Mouse (Mus musculus): ENCODE results near the gene Wdr46. TPM values are rescaled to one million over a fixed set of nuclear protein-coding genes. Genes with fewer than 3 reads are reported as not detected.
A peak's percentile ranks its signal among the peaks of the same experiment; 100 is the strongest.
"Not testable (repeated sequence)": the region's sequence is repeated elsewhere in the genome, so short reads cannot be mapped to it uniquely, and the experiment has no call there.

Gene Wdr46
- polyA plus RNA-seq, 1 experiment: 10.2 TPM

DNA sequence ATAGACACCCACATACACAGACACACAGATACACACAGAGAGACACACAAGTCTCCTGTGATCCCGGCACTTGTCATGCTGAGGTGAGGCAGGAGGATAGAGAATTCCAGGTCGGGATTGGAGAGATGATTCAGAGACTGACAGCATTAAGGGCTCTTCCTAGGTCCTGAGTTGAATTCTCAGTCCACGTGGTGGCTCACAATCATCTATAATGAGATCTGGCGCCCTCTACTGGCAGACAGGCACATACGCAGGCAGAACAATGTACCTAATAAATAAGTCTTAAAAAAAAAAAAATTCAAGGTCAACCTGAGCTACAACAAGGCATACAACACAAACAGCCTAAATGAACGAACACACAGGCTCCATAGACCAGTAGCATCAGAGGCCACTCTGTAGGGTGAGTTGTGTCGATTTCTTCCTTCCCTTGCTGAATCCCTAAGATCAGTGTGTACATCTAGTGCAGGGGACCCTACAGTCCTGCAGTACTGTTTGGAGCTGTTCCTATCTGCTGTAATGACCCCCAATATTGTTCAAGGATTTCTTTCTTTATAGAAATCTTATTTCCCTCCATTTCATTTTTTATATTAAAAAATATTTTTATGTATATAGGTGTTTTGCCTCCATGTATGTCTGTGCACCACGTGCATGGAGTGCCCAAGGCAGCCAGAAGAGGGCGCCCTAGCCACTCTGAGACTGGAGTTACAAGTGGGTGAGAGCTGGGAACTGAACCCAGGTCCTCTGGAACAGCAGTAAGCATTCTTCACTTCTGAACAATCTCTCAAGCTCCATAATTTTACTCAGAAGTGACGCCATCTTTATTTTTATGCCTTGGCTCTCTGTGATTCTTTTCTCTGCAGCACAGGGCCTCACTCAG is 51.6 kb downstream of the Wdr46 start:
- Histone ChIP-seq H3K27ac (ENCODE audit: insufficient read depth, low read depth, low read length) (no peak overlapping the region), H3K4me1 (ENCODE audit: control insufficient read depth, insufficient read depth, low read length) (peaks cover 3% of the 10 kb centered on the region), H3K4me3 (ENCODE audit: insufficient read depth, low read length) (no peak overlapping the region)
- TF ChIP-seq POLR2A (IDR thresholded peaks at IDR 0.05; ENCODE audit: borderline replicate concordance, low read depth, low read length) (no peak), CTCF (IDR thresholded peaks at IDR 0.05; ENCODE audit: low read depth, low read length) (peak; percentile 55)

DNA sequence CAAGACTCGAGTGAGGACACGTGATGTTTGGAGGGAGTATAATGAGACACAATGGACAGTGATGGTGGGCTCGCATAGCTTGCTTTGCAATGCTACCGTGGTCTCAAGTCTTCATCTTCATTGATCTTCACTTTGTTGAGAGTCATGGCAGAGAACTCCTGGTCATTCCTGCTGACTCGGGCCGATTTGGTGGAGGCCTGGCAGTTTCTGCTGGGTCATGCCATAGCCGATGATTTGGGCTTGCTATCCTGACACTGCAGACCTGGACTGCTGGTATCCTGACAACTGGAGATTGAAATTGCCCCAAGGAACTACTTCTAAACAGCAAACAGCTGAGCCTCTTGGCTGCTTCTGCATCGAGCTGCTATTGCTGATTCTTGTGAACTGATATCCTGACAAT is 54.5 kb downstream of the Wdr46 start:
- TF ChIP-seq CTCF (IDR thresholded peaks at IDR 0.05; ENCODE audit: low read depth, low read length): no peak
- no peak for TF ChIP-seq POLR2A (IDR thresholded peaks at IDR 0.05; ENCODE audit: borderline replicate concordance, low read depth, low read length)
- H3K27ac ChIP-seq (ENCODE audit: insufficient read depth, low read depth, low read length): no peak overlapping the region
- H3K4me1 ChIP-seq (ENCODE audit: control insufficient read depth, insufficient read depth, low read length): peaks cover 8% of the 10 kb centered on the region
- no peak overlapping the region for H3K4me3 ChIP-seq (ENCODE audit: insufficient read depth, low read length)

DNA sequence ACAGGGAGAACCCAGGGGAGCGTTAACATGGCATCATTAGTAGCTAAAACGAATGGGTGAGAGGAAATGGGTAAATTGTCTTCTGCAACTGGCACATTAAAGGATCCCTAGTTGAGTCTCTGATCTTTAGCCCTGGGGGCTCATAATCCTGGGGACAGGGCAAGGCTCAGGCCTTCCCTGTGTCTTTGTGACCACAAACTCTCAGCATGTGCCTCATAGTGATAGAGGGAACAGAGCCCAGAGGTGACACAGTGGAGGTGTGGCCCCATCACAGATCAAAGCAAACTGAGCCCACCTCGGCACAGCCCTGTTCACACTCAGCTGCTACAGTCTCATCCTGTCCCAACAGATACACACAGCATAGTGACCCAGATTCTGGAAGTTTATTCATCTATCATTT is 55.2 kb downstream of the Wdr46 start:
- Histone ChIP-seq H3K4me3 (ENCODE audit: insufficient read depth, low read length) (no peak overlapping the region), H3K4me1 (ENCODE audit: control insufficient read depth, insufficient read depth, low read length) (peaks cover 9% of the 10 kb centered on the region), H3K27ac (ENCODE audit: insufficient read depth, low read depth, low read length) (no peak overlapping the region)
- TF ChIP-seq POLR2A (IDR thresholded peaks at IDR 0.05; ENCODE audit: borderline replicate concordance, low read depth, low read length): no peak
- TF ChIP-seq CTCF (IDR thresholded peaks at IDR 0.05; ENCODE audit: low read depth, low read length): no peak

GRCm38 (mm10) chr17:33997025-33997424 is 56.6 kb downstream of the Wdr46 start:
- not testable (repeated sequence) for H3K27ac ChIP-seq (ENCODE audit: insufficient read depth, low read depth, low read length)

GRCm38 (mm10) chr17:33998697-33999096 is 58.2 kb downstream of the Wdr46 start:
- H3K27ac ChIP-seq (ENCODE audit: insufficient read depth, low read depth, low read length): not testable (repeated sequence)
- peaks cover 13% of the 10 kb centered on the region for H3K4me1 ChIP-seq (ENCODE audit: control insufficient read depth, insufficient read depth, low read length)
- H3K4me3 ChIP-seq (ENCODE audit: insufficient read depth, low read length): peak overlapping the region; percentile 89

More at GRCm38 (mm10) chr17:33997025-33997424, 56.6 kb downstream of the Wdr46 start:
- not testable (repeated sequence) for H3K4me3 ChIP-seq (ENCODE audit: insufficient read depth, low read length)
- peaks cover 11% of the 10 kb centered on the region for H3K4me1 ChIP-seq (ENCODE audit: control insufficient read depth, insufficient read depth, low read length)

Other genes starting within 250 kb of the Wdr46 start
- 61.3 and 62.9 TPM in 2 replicates for gene March2, start 222.0 kb upstream of the Wdr46 start, polyA plus RNA-seq (2012; ENCODE audit: insufficient read depth, insufficient read length, missing spikeins)
- 128 TPM in 2 replicates for gene Rab11b, start 180.1 kb upstream of the Wdr46 start, polyA plus RNA-seq (2012; ENCODE audit: insufficient read depth, insufficient read length, missing spikeins)
- gene Angptl4, start 158.8 kb upstream of the Wdr46 start, polyA plus RNA-seq (2012; ENCODE audit: insufficient read depth, insufficient read length, missing spikeins): 8.4 and 11.0 TPM in 2 replicates
- 27.5 and 33.3 TPM in 2 replicates for gene Kank3, start 130.1 kb upstream of the Wdr46 start, polyA plus RNA-seq (2012; ENCODE audit: insufficient read depth, insufficient read length, missing spikeins)
- 1,369 and 1,530 TPM in 2 replicates for gene Rps28, start 116.1 kb upstream of the Wdr46 start, polyA plus RNA-seq (2012; ENCODE audit: insufficient read depth, insufficient read length, missing spikeins)
- 197 and 199 TPM in 2 replicates for gene Ndufa7, start 116.1 kb upstream of the Wdr46 start, polyA plus RNA-seq (2012; ENCODE audit: insufficient read depth, insufficient read length, missing spikeins)
- gene Cd320, start 97.6 kb upstream of the Wdr46 start, polyA plus RNA-seq (2012; ENCODE audit: insufficient read depth, insufficient read length, missing spikeins): 4.4 TPM in 2 replicates
- not detected in 2 replicates for gene Gm7029, start 66.8 kb upstream of the Wdr46 start, polyA plus RNA-seq (2012; ENCODE audit: insufficient read depth, insufficient read length, missing spikeins)
- gene Kifc1, start 50.0 kb upstream of the Wdr46 start, polyA plus RNA-seq (2012; ENCODE audit: insufficient read depth, insufficient read length, missing spikeins): 35.5 and 36.3 TPM in 2 replicates
- 3.5 and 6.4 TPM in 2 replicates for gene Platr17, start 35.5 kb upstream of the Wdr46 start, polyA plus RNA-seq (2012; ENCODE audit: insufficient read depth, insufficient read length, missing spikeins)
- 58.1 and 69.3 TPM in 2 replicates for gene Daxx, start 31.2 kb upstream of the Wdr46 start, polyA plus RNA-seq (2012; ENCODE audit: insufficient read depth, insufficient read length, missing spikeins)
- 389 and 454 TPM in 2 replicates for gene Tapbp, start 24.8 kb upstream of the Wdr46 start, polyA plus RNA-seq (2012; ENCODE audit: insufficient read depth, insufficient read length, missing spikeins)
- 21.8 and 24.0 TPM in 2 replicates for gene Zbtb22, start 24.8 kb upstream of the Wdr46 start, polyA plus RNA-seq (2012; ENCODE audit: insufficient read depth, insufficient read length, missing spikeins)
- gene Rgl2, start 11.1 kb upstream of the Wdr46 start, polyA plus RNA-seq (2012; ENCODE audit: insufficient read depth, insufficient read length, missing spikeins): 209 and 216 TPM in 2 replicates
- 54.1 and 54.9 TPM in 2 replicates for gene Pfdn6, start 317 bp upstream of the Wdr46 start, polyA plus RNA-seq (2012; ENCODE audit: insufficient read depth, insufficient read length, missing spikeins)
- 8.3 and 8.7 TPM in 2 replicates for gene B3galt4, start 10.8 kb downstream of the Wdr46 start, polyA plus RNA-seq (2012; ENCODE audit: insufficient read depth, insufficient read length, missing spikeins)
- gene Vps52, start 15.2 kb downstream of the Wdr46 start, polyA plus RNA-seq (2012; ENCODE audit: insufficient read depth, insufficient read length, missing spikeins): 41.3 and 49.7 TPM in 2 replicates
- 1,144 and 1,230 TPM in 2 replicates for gene Rps18, start 15.3 kb downstream of the Wdr46 start, polyA plus RNA-seq (2012; ENCODE audit: insufficient read depth, insufficient read length, missing spikeins)
- 2,635 and 2,812 TPM in 2 replicates for gene H2-K1, start 59.7 kb downstream of the Wdr46 start, polyA plus RNA-seq (2012; ENCODE audit: insufficient read depth, insufficient read length, missing spikeins)
- gene Ring1, start 84.0 kb downstream of the Wdr46 start, polyA plus RNA-seq (2012; ENCODE audit: insufficient read depth, insufficient read length, missing spikeins): 22.8 and 22.9 TPM in 2 replicates
- gene H2-Ke6, start 87.4 kb downstream of the Wdr46 start, polyA plus RNA-seq (2012; ENCODE audit: insufficient read depth, insufficient read length, missing spikeins): 64.2 and 78.0 TPM in 2 replicates
- gene Slc39a7, start 91.0 kb downstream of the Wdr46 start, polyA plus RNA-seq (2012; ENCODE audit: insufficient read depth, insufficient read length, missing spikeins): 62.3 and 70.1 TPM in 2 replicates
- gene Rxrb, start 91.2 kb downstream of the Wdr46 start, polyA plus RNA-seq (2012; ENCODE audit: insufficient read depth, insufficient read length, missing spikeins): 50.2 and 51.9 TPM in 2 replicates
- 0.51 and 0.61 TPM in 2 replicates for gene Col11a2, start 98.8 kb downstream of the Wdr46 start, polyA plus RNA-seq (2012; ENCODE audit: insufficient read depth, insufficient read length, missing spikeins)
- gene H2-Oa, start 151.7 kb downstream of the Wdr46 start, polyA plus RNA-seq (2012; ENCODE audit: insufficient read depth, insufficient read length, missing spikeins): 0.88 TPM in 1 of 2 replicates, not detected in the other
- gene H2-DMa, start 178.9 kb downstream of the Wdr46 start, polyA plus RNA-seq (2012; ENCODE audit: insufficient read depth, insufficient read length, missing spikeins): 206 and 214 TPM in 2 replicates
- 156 and 185 TPM in 2 replicates for gene Brd2, start 182.0 kb downstream of the Wdr46 start, polyA plus RNA-seq (2012; ENCODE audit: insufficient read depth, insufficient read length, missing spikeins)
- 3.0 and 4.9 TPM in 2 replicates for gene H2-DMb2, start 202.6 kb downstream of the Wdr46 start, polyA plus RNA-seq (2012; ENCODE audit: insufficient read depth, insufficient read length, missing spikeins)
- gene H2-DMb1, start 212.4 kb downstream of the Wdr46 start, polyA plus RNA-seq (2012; ENCODE audit: insufficient read depth, insufficient read length, missing spikeins): 232 and 258 TPM in 2 replicates
- gene Tap1, start 246.9 kb downstream of the Wdr46 start, polyA plus RNA-seq (2012; ENCODE audit: insufficient read depth, insufficient read length, missing spikeins): 56.2 and 60.8 TPM in 2 replicates
- gene Psmb9, start 247.1 kb downstream of the Wdr46 start, polyA plus RNA-seq (2012; ENCODE audit: insufficient read depth, insufficient read length, missing spikeins): 134 TPM in 2 replicates